ENCODE assay signal across 26 mouse cellular contexts in genomic region chr9:63645084-63645483, GRCm38 (mm10). TPM values are rescaled to one million over a fixed set of nuclear protein-coding genes. Genes with fewer than 3 reads are reported as not detected.
"Had no signal": no experiment of that assay in that cellular context is flagged by ENCODE, and none has a peak within 500 bp of the region (broad histone marks: within the 10 kb centered on the region; RNA-seq: fewer than 3 reads in every experiment).

No protein-coding gene starts in this region.

- H3K9me3 ChIP-seq: heart, embryonic 13.5 days; heart, embryonic 15.5 days; hindbrain, embryonic 12.5 days; limb, embryonic 13.5 days; limb, embryonic 15.5 days had no signal

- H3K9ac ChIP-seq: heart, embryonic 13.5 days; heart, embryonic 15.5 days; hindbrain, embryonic 12.5 days; hindbrain, embryonic 14.5 days; limb, embryonic 13.5 days; limb, embryonic 15.5 days; liver, embryonic 14.5 days had no signal

- H3K4me3 ChIP-seq: heart, adult 2 months; heart, embryonic 13.5 days; heart, embryonic 15.5 days; hindbrain, embryonic 12.5 days; limb, embryonic 13.5 days; limb, embryonic 15.5 days had no signal

- ATAC-seq: hindbrain, embryonic 16.5 days; intestine, embryonic 16.5 days had no signal

- H3K27ac ChIP-seq: heart, adult 2 months; heart, embryonic 13.5 days; heart, embryonic 15.5 days; hindbrain, embryonic 12.5 days; hindbrain, embryonic 14.5 days; limb, embryonic 13.5 days; limb, embryonic 15.5 days; liver, embryonic 14.5 days had no signal

- H3K4me2 ChIP-seq: heart, embryonic 11.5 days; heart, embryonic 13.5 days; heart, embryonic 15.5 days; hindbrain, embryonic 12.5 days; hindbrain, embryonic 14.5 days; limb, embryonic 13.5 days; limb, embryonic 15.5 days had no signal

- H3K27me3 ChIP-seq: heart, embryonic 13.5 days; heart, embryonic 15.5 days; hindbrain, embryonic 12.5 days; limb, embryonic 13.5 days; limb, embryonic 15.5 days had no signal

- DNase-seq: gastrocnemius, postnatal 14 days; gastrocnemius, postnatal 36 days; heart, adult 11 months; heart, postnatal 14 days; heart, postnatal 36 days; kidney, adult 11 months; kidney, adult 2 months; kidney, postnatal 14 days; left cerebral cortex, postnatal 4 days had no signal

- H3K4me1 ChIP-seq: hindbrain, embryonic 12.5 days had no signal

RNA-seq across cellular contexts. Expression of gene Iqch, which starts 42.8 kb away (rescaled TPM):
- total RNA-seq: gastrocnemius, adult 18-20 months; gastrocnemius, adult 8-10 months; gastrocnemius, postnatal 36 days; heart, adult 2 months; heart, postnatal 14 days; heart, postnatal 36 days; left cerebral cortex, adult 18-20 months; left cerebral cortex, postnatal 10 days had no signal
- polyA plus RNA-seq: heart, embryonic 13.5 days; intestine, embryonic 16.5 days; kidney, embryonic 16.5 days; large intestine, adult 2 months; liver, embryonic 14.5 days had no signal
